In the genomic region with DNA sequence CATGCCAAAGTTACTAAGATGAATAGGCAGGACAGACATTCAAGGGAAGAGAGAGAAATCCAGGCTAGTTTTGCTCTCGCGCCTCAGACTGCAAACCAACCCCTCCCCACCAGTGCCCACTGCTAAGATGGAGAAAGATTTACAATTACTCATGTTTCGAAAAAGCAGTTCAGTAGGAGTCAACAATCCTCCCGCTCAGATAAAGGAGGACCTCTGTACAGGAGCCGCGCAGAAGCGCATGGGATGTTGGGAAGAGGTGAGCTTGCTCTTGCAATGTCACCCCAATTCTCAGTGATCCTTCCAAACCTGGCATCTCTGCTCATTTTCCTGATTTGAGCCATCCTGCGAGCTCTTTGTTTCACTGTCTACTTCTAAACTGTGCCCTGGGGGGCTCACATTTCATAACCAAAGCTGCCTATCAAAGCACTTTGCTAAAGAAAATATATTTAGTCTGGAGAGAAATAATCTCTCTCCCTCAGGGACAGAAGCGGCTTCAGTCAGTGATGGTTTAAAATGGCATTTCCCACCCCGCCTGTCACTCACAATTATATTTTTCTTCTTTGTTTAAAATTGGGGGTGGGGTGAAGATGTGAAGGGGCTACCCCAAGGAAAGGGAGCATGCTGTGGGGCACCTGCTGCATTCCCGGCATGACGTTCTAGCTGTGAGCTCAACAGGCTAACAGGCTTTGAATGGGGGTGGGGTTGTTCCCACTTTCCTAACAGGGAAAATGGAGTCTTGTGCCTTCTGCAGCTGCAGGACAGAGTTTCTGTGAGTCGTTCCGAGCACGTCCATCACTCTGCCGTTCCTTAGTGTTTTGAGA, we compare ENCODE assay signal across 19 mouse cellular contexts.
DNase-seq lines count a peak whose midpoint lies in the region; ATAC-seq and TF ChIP-seq lines count a peak whose summit lies in the region.
"Had no signal": no experiment of that assay in that cellular context is flagged by ENCODE, and none has a peak within 500 bp of the region (broad histone marks: within the 10 kb centered on the region; RNA-seq: fewer than 3 reads in every experiment).

No protein-coding gene starts in this region.

- 38% methylated on average over 16 of the region's 16 CpGs for WGBS in kidney, postnatal 0 days
- WGBS in embryonic facial prominence, embryonic 11.5 days = 49% methylated on average over 16 of the region's 16 CpGs
- 65% methylated on average over 16 of the region's 16 CpGs for WGBS in hindbrain, embryonic 12.5 days
- WGBS in midbrain, postnatal 0 days = 32% methylated on average over 16 of the region's 16 CpGs

- H3K4me2 ChIP-seq in kidney, postnatal 0 days (ENCODE audit: low read length) = no peak overlapping the region
- no peak overlapping the region for H3K4me2 ChIP-seq in embryonic facial prominence, embryonic 11.5 days (ENCODE audit: low read depth, low read length)
- H3K4me2 ChIP-seq in hindbrain, embryonic 12.5 days (replicated peaks) = no peak overlapping the region
- peak overlapping the region; percentile 31 for H3K4me2 ChIP-seq in midbrain, postnatal 0 days (ENCODE audit: low read depth, low read length, poor library complexity, severe bottlenecking)
- H3K4me2 ChIP-seq: lung, embryonic 15.5 days had no signal

- peak; percentile 39 for DNase-seq in kidney, postnatal 0 days (ENCODE audit: low spot score)
- DNase-seq in kidney, adult 8-10 months = no peak
- peak; percentile 54 for DNase-seq in embryonic facial prominence, embryonic 11.5 days (ENCODE audit: low spot score)
- DNase-seq in midbrain, postnatal 0 days (ENCODE audit: low spot score) = peak; percentile 15
- DNase-seq in cerebellum, postnatal 10 days = no peak
- no peak for DNase-seq in layer of hippocampus, adult 9-10 months (ENCODE audit: low spot score)
- DNase-seq: adrenal gland, adult 8-10 months; cerebellum, adult 9-10 months; gastrocnemius, postnatal 36 days; kidney, adult 18-20 months; kidney, postnatal 4 days; right cerebral cortex, adult 18-20 months; thymus, postnatal 36 days had no signal

- H3K9ac ChIP-seq in kidney, postnatal 0 days (ENCODE audit: low read depth, low read length) = no peak overlapping the region
- no peak overlapping the region for H3K9ac ChIP-seq in embryonic facial prominence, embryonic 11.5 days (replicated peaks; ENCODE audit: low read length)
- H3K9ac ChIP-seq in hindbrain, embryonic 12.5 days = no peak overlapping the region; the same call in 1 of the 2 replicates
- H3K9ac ChIP-seq in midbrain, postnatal 0 days (replicated peaks; ENCODE audit: low read length, poor library complexity, severe bottlenecking) = peak overlapping the region; percentile 13; the same call in 1 of the 2 replicates
- H3K9ac ChIP-seq: liver, embryonic 14.5 days; lung, embryonic 15.5 days had no signal

- H3K4me3 ChIP-seq in kidney, postnatal 0 days (replicated peaks; ENCODE audit: low read depth, low read length) = no peak overlapping the region
- no peak overlapping the region for H3K4me3 ChIP-seq in embryonic facial prominence, embryonic 11.5 days (ENCODE audit: low read depth, low read length)
- H3K4me3 ChIP-seq in hindbrain, embryonic 12.5 days = no peak overlapping the region
- no peak overlapping the region for H3K4me3 ChIP-seq in midbrain, postnatal 0 days (ENCODE audit: low read depth, low read length)
- H3K4me3 ChIP-seq: erythroblast, embryonic 14.5 days; lung, embryonic 15.5 days had no signal

- TF ChIP-seq CTCF in kidney, postnatal 0 days (IDR thresholded peaks at IDR 0.05; ENCODE audit: low read depth) = no peak
- no peak for TF ChIP-seq CTCF in midbrain, postnatal 0 days (IDR thresholded peaks at IDR 0.05)

- no peaks in the 10 kb centered on the region for H3K4me1 ChIP-seq in kidney, postnatal 0 days (replicated peaks; ENCODE audit: insufficient read depth, low read length)
- H3K4me1 ChIP-seq in embryonic facial prominence, embryonic 11.5 days (ENCODE audit: control insufficient read depth, insufficient read depth, low read length) = no peaks in the 10 kb centered on the region
- H3K4me1 ChIP-seq in hindbrain, embryonic 12.5 days = 0 out of 2 replicates have a peak, but pooled peaks cover 2% of the 10 kb centered on the region
- no peaks in the 10 kb centered on the region for H3K4me1 ChIP-seq in midbrain, postnatal 0 days (ENCODE audit: insufficient read depth, low read length)
- H3K4me1 ChIP-seq: lung, embryonic 15.5 days had no signal

- no peak overlapping the region for H3K27ac ChIP-seq in kidney, postnatal 0 days
- no peak overlapping the region for H3K27ac ChIP-seq in embryonic facial prominence, embryonic 11.5 days (replicated peaks; ENCODE audit: low read depth, low read length)
- peak overlapping the region; percentile 23; the same call in 1 of the 2 replicates for H3K27ac ChIP-seq in hindbrain, embryonic 12.5 days
- no peak overlapping the region for H3K27ac ChIP-seq in midbrain, postnatal 0 days (ENCODE audit: low read depth, low read length)
- H3K27ac ChIP-seq: liver, embryonic 14.5 days; lung, embryonic 15.5 days; macrophage had no signal

- ATAC-seq in kidney, postnatal 0 days (replicated peaks; ENCODE audit: low FRiP score, low read depth) = no peak
- peak; percentile 70 for ATAC-seq in embryonic facial prominence, embryonic 11.5 days (replicated peaks; ENCODE audit: insufficient number of reproducible peaks, low FRiP score, low TSS enrichment, low read depth)
- ATAC-seq in hindbrain, embryonic 12.5 days (ENCODE audit: low FRiP score) = no peak
- no peak for ATAC-seq in midbrain, postnatal 0 days (ENCODE audit: low FRiP score)
- ATAC-seq: forebrain, embryonic 14.5 days had no signal

- H3K27me3 ChIP-seq in kidney, postnatal 0 days (ENCODE audit: insufficient read depth, low read length) = no peaks in the 10 kb centered on the region
- no peaks in the 10 kb centered on the region for H3K27me3 ChIP-seq in embryonic facial prominence, embryonic 11.5 days (ENCODE audit: control insufficient read depth, insufficient read depth, low read length)
- H3K27me3 ChIP-seq in hindbrain, embryonic 12.5 days = no peaks in the 10 kb centered on the region
- no peaks in the 10 kb centered on the region for H3K27me3 ChIP-seq in midbrain, postnatal 0 days (ENCODE audit: insufficient read depth, low read length)
- H3K27me3 ChIP-seq: lung, embryonic 15.5 days had no signal

- no peaks in the 10 kb centered on the region for H3K9me3 ChIP-seq in kidney, postnatal 0 days (replicated peaks; ENCODE audit: low read length)
- H3K9me3 ChIP-seq in embryonic facial prominence, embryonic 11.5 days (replicated peaks; ENCODE audit: control insufficient read depth, low read length) = no peaks in the 10 kb centered on the region
- no peaks in the 10 kb centered on the region for H3K9me3 ChIP-seq in hindbrain, embryonic 12.5 days (replicated peaks)
- H3K9me3 ChIP-seq in midbrain, postnatal 0 days (ENCODE audit: low read length) = no peaks in the 10 kb centered on the region
- H3K9me3 ChIP-seq: lung, embryonic 15.5 days had no signal

- H3K36me3 ChIP-seq in kidney, postnatal 0 days (ENCODE audit: insufficient read depth, low read length) = no peaks in the 10 kb centered on the region
- no peaks in the 10 kb centered on the region for H3K36me3 ChIP-seq in embryonic facial prominence, embryonic 11.5 days (replicated peaks; ENCODE audit: control insufficient read depth, insufficient read depth, low read depth, low read length)
- no peaks in the 10 kb centered on the region for H3K36me3 ChIP-seq in hindbrain, embryonic 12.5 days
- no peaks in the 10 kb centered on the region for H3K36me3 ChIP-seq in midbrain, postnatal 0 days (ENCODE audit: insufficient read depth, low read length)
- H3K36me3 ChIP-seq: lung, embryonic 15.5 days had no signal

Comparison
In these comparisons a context has a peak if more than half of its experiments do, and no peak if none do; other contexts are left out.
1. DNase-seq: peak in kidney, postnatal 0 days (single experiment), embryonic facial prominence, embryonic 11.5 days (single experiment) and midbrain, postnatal 0 days (single experiment); none in kidney, adult 8-10 months (0 of 2), cerebellum, postnatal 10 days (0 of 2) and layer of hippocampus, adult 9-10 months (single experiment).